Comparison of ENCODE assay signal across 10 mouse cellular contexts in genomic region chr5:24724805-24725204, GRCm38 (mm10). TPM values are rescaled to one million over a fixed set of nuclear protein-coding genes. Genes with fewer than 3 reads are reported as not detected.
DNase-seq lines count a peak whose midpoint lies in the region; ATAC-seq and TF ChIP-seq lines count a peak whose summit lies in the region.
"Had no signal": no experiment of that assay in that cellular context is flagged by ENCODE, and none has a peak within 500 bp of the region (broad histone marks: within the 10 kb centered on the region; RNA-seq: fewer than 3 reads in every experiment).

No protein-coding gene starts in this region.

- no peaks in the 10 kb centered on the region for H3K9me3 ChIP-seq in lung, postnatal 0 days (ENCODE audit: low read length)
- no peaks in the 10 kb centered on the region for H3K9me3 ChIP-seq in limb, embryonic 11.5 days (ENCODE audit: control insufficient read depth, low read length)
- no peaks in the 10 kb centered on the region for H3K9me3 ChIP-seq in stomach, embryonic 16.5 days (replicated peaks; ENCODE audit: control insufficient read depth, low read length)

- no peak for TF ChIP-seq CTCF in lung, postnatal 0 days (IDR thresholded peaks at IDR 0.05)

- no peak overlapping the region for H3K4me3 ChIP-seq in lung, postnatal 0 days (ENCODE audit: low read depth, low read length)
- no peak overlapping the region for H3K4me3 ChIP-seq in limb, embryonic 11.5 days (ENCODE audit: low read depth, low read length)
- no peak overlapping the region for H3K4me3 ChIP-seq in stomach, embryonic 16.5 days (replicated peaks; ENCODE audit: low read length)

- peak; percentile 79 for ATAC-seq in lung, postnatal 0 days
- ATAC-seq in limb, embryonic 11.5 days (ENCODE audit: insufficient number of reproducible peaks, low FRiP score, low TSS enrichment, low read depth), result peak; percentile 68; the same call in 1 of the 2 replicates
- ATAC-seq in stomach, embryonic 16.5 days (ENCODE audit: insufficient read depth, low FRiP score), result peak; percentile 77; the same call in 1 of the 2 replicates

- no peak overlapping the region for H3K4me2 ChIP-seq in lung, postnatal 0 days (replicated peaks; ENCODE audit: low read depth, low read length)
- H3K4me2 ChIP-seq in limb, embryonic 11.5 days (ENCODE audit: low read depth, severe bottlenecking), result no peak overlapping the region
- H3K4me2 ChIP-seq in stomach, embryonic 16.5 days (ENCODE audit: low read depth, low read length), result no peak overlapping the region

- peaks cover 14% of the 10 kb centered on the region for H3K4me1 ChIP-seq in lung, postnatal 0 days (ENCODE audit: insufficient read depth, low read depth, low read length)
- peaks cover 14% of the 10 kb centered on the region for H3K4me1 ChIP-seq in limb, embryonic 11.5 days (ENCODE audit: control insufficient read depth, insufficient read depth, low read length)
- H3K4me1 ChIP-seq in stomach, embryonic 16.5 days (ENCODE audit: control insufficient read depth, insufficient read depth, low read length), result peaks cover 28% of the 10 kb centered on the region

- H3K36me3 ChIP-seq in lung, postnatal 0 days (ENCODE audit: insufficient read depth, low read length), result no peaks in the 10 kb centered on the region
- 0 out of 2 replicates have a peak, but pooled peaks cover 2% of the 10 kb centered on the region for H3K36me3 ChIP-seq in limb, embryonic 11.5 days (ENCODE audit: control insufficient read depth, insufficient read depth, low read length)
- H3K36me3 ChIP-seq in stomach, embryonic 16.5 days (ENCODE audit: control insufficient read depth, insufficient read depth, low read length), result no peaks in the 10 kb centered on the region

- 40% methylated on average over 5 of the region's 5 CpGs for WGBS in lung, postnatal 0 days
- 52% methylated on average over 5 of the region's 5 CpGs for WGBS in limb, embryonic 11.5 days
- WGBS in stomach, embryonic 16.5 days, result 22% methylated on average over 5 of the region's 5 CpGs

- TF ChIP-seq EP300 in lung, postnatal 0 days (IDR thresholded peaks at IDR 0.05), result no peak

- peak; percentile 28 for DNase-seq in embryo, embryonic 10 days (ENCODE audit: low spot score)
- DNase-seq in embryo, embryonic 9.5 days (ENCODE audit: extremely low spot score), result no peak
- peak; percentile 45 for DNase-seq in lung, postnatal 0 days (ENCODE audit: low spot score)
- no peak for DNase-seq in lung, postnatal 14 days
- DNase-seq in limb, embryonic 11.5 days (ENCODE audit: low spot score), result no peak
- no peak for DNase-seq in layer of hippocampus, adult 8-10 months (ENCODE audit: low spot score in 2 of 2)
- DNase-seq in retina, postnatal 1 day, result no peak

- no peak overlapping the region for H3K9ac ChIP-seq in lung, postnatal 0 days (replicated peaks; ENCODE audit: low read depth)
- no peak overlapping the region for H3K9ac ChIP-seq in limb, embryonic 11.5 days (ENCODE audit: low read length)
- peak overlapping the region; percentile 44 for H3K9ac ChIP-seq in stomach, embryonic 16.5 days (ENCODE audit: low read length)

- peak overlapping the region; percentile 79 for H3K27ac ChIP-seq in lung, postnatal 0 days (ENCODE audit: low read length)
- H3K27ac ChIP-seq in limb, embryonic 11.5 days (replicated peaks; ENCODE audit: low read depth, low read length), result no peak overlapping the region
- peak overlapping the region; percentile 78 for H3K27ac ChIP-seq in stomach, embryonic 16.5 days (ENCODE audit: low read length)

- H3K27me3 ChIP-seq in lung, postnatal 0 days (replicated peaks; ENCODE audit: insufficient read depth, low read length), result no peaks in the 10 kb centered on the region
- H3K27me3 ChIP-seq in limb, embryonic 11.5 days (ENCODE audit: control insufficient read depth, insufficient read depth, low read length), result no peaks in the 10 kb centered on the region
- no peaks in the 10 kb centered on the region; the same call in 1 of the 2 replicates for H3K27me3 ChIP-seq in stomach, embryonic 16.5 days (ENCODE audit: control insufficient read depth, insufficient read depth, low read length)

RNA-seq across cellular contexts. Expression of gene Wdr86, which starts 5.7 kb away (rescaled TPM):
- 11.0 and 12.5 TPM in 2 replicates for polyA plus RNA-seq in lung, postnatal 0 days (2015; fragmentation: Nextera tagmentation; extraction: Ambion mirVana)
- 39.3 and 40.7 TPM in 2 replicates for polyA plus RNA-seq in limb, embryonic 11.5 days (2014; fragmentation: Nextera tagmentation; extraction: Ambion mirVana)
- 8.1 TPM in 2 replicates for polyA plus RNA-seq in stomach, embryonic 16.5 days (2015; fragmentation: Nextera tagmentation; extraction: Ambion mirVana)
- total RNA-seq in layer of hippocampus, adult 8-10 months (2022), result 1 to 10 TPM in 2 of 4 experiments, under 1 TPM in 2; 0.37 to 1.2 (median 1.00) TPM

RNA-seq across cellular contexts. Expression of gene Crygn, which starts 33.0 kb away (rescaled TPM):
- 5.8 TPM in 2 replicates for polyA plus RNA-seq in lung, postnatal 0 days (2015; fragmentation: Nextera tagmentation; extraction: Ambion mirVana)
- 0.77 TPM in 1 of 2 replicates, not detected in the other for polyA plus RNA-seq in limb, embryonic 11.5 days (2014; fragmentation: Nextera tagmentation; extraction: Ambion mirVana)
- polyA plus RNA-seq in stomach, embryonic 16.5 days (2015; fragmentation: Nextera tagmentation; extraction: Ambion mirVana), result 2.7 and 2.9 TPM in 2 replicates
- total RNA-seq in layer of hippocampus, adult 8-10 months (2022), result 1 to 10 TPM in 2 of 4 experiments, under 1 TPM in 1, not detected in 1; 0.52 to 2.1 (median 1.3) TPM
- total RNA-seq: granulocyte monocyte progenitor cell, adult 5-6 weeks had no signal
- polyA plus RNA-seq: small intestine, adult 2 months had no signal

RNA-seq across cellular contexts. Expression of gene Nub1, which starts 39.5 kb away (rescaled TPM):
- 33.0 and 34.5 TPM in 2 replicates for polyA plus RNA-seq in lung, postnatal 0 days (2015; fragmentation: Nextera tagmentation; extraction: Ambion mirVana)
- 31.8 and 32.2 TPM in 2 replicates for polyA plus RNA-seq in limb, embryonic 11.5 days (2014; fragmentation: Nextera tagmentation; extraction: Ambion mirVana)
- polyA plus RNA-seq in stomach, embryonic 16.5 days (2015; fragmentation: Nextera tagmentation; extraction: Ambion mirVana), result 31.9 and 32.0 TPM in 2 replicates
- total RNA-seq in layer of hippocampus, adult 8-10 months (2022), result 10 to 100 TPM; 68.8 to 75.2 (median 73.1) TPM

Comparison
In these comparisons a context has a peak if more than half of its experiments do, and no peak if none do; other contexts are left out.
1. DNase-seq: peak in embryo, embryonic 10 days (single experiment) and lung, postnatal 0 days (single experiment); none in embryo, embryonic 9.5 days (single experiment), lung, postnatal 14 days (single experiment), limb, embryonic 11.5 days (single experiment), layer of hippocampus, adult 8-10 months (0 of 2) and retina, postnatal 1 day (single experiment).
2. Peak in every context shown above with its lines, with median percentiles within 50 percentile points of each other: ATAC-seq.